Mouse (Mus musculus) T-helper 17 cell (primary cell): ENCODE data around the gene Tsga10.
"Not testable (repeated sequence)": the region's sequence is repeated elsewhere in the genome, so short reads cannot be mapped to it uniquely, and the experiment has no call there.

Experiments
- in situ Hi-C, 2 experiments: fragments of 300-600 bp; cut with MboI, MseI; formaldehyde crosslinking; loops; 1 replicate in 1 of 2; 2 replicates in 1 of 2; pipeline ENCODE4 v1.15.1; 2025; ENCODE audit warnings: high pct_unique_total_duplicates in 2 of 2

Gene Tsga10

DNA sequence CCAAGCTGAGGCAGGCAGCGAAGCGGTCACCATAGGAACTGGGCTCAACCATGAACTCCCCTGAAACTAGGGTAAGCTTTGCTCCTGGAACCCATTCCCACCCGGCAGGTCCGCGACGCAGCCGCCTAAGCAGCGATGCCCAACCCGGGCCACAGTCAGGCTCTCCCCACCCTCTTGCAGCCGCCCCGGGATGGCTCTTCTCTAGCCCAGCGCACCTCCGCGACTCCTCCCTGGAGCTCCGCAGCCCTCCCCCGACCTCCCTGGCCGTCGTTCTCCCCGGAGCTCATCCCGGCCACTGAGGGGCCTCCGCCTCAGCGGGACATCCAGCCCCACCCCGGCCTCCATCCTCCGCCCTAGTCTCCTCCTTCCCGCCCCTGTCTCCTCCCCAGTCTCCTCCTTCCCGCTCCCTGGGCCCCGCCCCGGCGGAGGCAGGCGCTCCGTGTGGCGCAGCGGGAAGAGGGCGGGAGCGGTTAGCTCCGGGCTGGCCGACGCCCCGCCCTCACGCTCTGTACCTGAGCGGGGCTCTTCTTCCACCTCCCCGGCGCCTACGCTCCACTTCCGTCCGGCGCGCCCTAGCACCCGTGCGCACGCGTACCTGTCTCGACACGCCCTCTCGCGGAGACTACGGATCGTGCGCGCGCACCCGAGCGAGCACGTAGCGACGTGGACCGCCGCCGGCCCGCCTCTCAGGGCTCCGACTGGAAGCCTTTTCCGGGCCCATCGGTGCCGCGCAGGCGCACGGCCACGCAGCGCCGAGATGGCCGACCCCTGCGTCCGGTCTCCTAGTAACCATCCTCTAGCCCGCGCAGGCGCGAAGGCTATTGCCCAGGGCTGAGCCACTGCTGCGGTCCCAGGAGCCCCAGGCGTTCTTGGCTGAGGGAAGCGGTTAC lies 1.5 kb downstream of the Tsga10 start:
- in situ Hi-C loops: loop anchor here (5.0 to 25.0 kb wide), 2 partner anchors 187 to 952 kb away; no protein-coding TSS in a partner anchor

DNA sequence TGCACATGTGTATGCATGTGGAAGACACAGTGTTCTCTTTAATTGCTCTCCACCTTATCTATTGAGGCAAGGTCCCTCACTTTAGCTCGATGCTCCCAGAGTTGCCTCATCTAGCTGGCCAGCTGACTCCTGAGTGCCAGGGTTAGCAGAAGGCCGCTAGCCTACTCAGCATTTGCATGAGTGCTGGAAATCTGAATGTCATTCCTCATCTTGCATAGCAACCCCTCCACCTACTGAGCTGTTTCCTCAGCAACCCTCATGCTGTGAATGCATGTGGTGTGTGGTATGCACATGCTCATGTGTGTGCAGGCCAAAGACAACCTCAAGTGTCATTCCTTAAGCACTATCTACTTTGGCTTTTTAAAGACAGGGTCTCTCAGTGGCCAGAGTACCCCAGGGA lies 15.5 kb downstream of the Tsga10 start:
- in situ Hi-C loops: loop anchor here in 1 of 2 experiments (25.0 kb wide), 1 partner anchor 938 kb away; no protein-coding TSS in a partner anchor

- in situ Hi-C loops: no loop called here
Measured at GRCm38 (mm10) chr1:37846878-37847277, 19.4 kb downstream of the Tsga10 start.

DNA sequence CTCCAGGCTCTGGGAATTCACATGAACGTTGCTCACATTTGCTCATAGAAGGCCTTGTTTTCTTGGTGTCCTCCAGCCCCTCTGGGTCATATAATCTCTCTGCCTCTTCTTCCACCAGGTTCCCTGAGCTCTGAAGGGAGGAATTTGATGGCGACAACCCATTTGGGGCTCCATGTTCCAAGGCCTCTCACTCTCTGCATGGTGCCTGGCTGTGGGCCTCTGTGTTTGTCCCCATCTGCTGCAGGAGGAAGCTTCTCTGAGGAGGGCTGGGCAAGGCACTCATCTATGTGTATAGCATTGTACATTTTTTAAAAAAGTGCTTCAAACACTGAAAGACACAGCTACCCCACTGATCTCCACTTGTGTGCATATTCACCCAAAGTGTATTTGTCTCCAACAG lies 34.5 kb downstream of the Tsga10 start:
- in situ Hi-C loops: no loop called here

- in situ Hi-C loops: not testable (repeated sequence)
Measured at GRCm38 (mm10) chr1:37802291-37802690, 63.9 kb downstream of the Tsga10 start.

GRCm38 (mm10) chr1:37800298-37800697 lies 65.9 kb downstream of the Tsga10 start:
- in situ Hi-C loops: no loop called here

DNA sequence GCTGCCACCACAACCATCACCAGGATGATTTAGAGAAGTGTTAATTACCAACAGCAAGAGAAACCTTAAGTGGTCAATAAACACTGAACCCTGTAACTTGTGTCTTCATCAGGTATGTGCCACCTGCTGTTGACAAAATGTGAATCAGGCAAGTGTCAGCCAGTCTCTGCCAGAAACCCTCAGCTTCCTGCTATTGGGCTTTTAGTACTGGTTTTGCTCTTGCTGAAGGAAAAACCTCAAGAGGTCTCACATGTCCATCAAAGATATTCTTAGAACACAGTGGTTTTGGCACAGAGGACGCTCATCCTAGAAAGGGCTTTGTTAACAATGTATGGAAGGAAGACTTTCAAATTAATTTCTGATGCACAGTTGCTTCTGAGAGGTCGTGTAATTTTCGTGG lies 66.7 kb downstream of the Tsga10 start:
- in situ Hi-C loops: no loop called here

GRCm38 (mm10) chr1:37759407-37759806 lies 106.8 kb downstream of the Tsga10 start:
- in situ Hi-C loops: no loop called here

DNA sequence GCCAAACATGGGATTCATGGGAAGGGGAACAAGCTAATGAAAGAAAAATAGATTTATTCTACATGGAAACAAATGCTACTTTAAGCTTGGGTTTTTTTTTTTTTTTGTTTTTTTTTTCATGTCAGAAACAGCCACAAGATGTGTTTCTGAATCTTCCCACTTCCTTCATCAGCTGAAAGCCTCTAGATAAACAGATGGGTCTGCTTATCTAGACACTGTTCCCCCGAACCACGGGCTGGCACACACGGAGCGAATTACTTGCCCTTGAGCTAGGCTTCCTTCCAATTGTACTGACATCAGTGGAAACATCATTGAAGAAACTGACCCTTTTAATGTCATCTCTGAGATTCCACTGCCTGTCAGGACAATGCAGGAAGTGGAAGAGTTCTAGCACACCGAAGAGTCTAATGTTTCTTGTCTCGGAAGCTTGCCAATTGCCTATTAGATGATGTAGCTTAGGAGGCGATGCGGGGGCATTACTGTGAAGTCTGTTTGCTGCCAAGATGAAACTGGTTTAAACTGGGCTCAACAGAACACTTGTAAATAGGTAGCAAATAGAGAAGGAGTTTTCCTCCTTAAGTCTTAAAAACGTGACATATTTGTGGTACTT lies 121.5 kb downstream of the Tsga10 start:
- in situ Hi-C loops: loop anchor here in 1 of 2 experiments (25.0 kb wide), 1 partner anchor 1657 kb away; no protein-coding TSS in a partner anchor

GRCm38 (mm10) chr1:37742602-37743270 lies 123.5 kb downstream of the Tsga10 start:
- in situ Hi-C loops: loop anchor here in 1 of 2 experiments (25.0 kb wide), 1 partner anchor 1655 kb away; no protein-coding TSS in a partner anchor

DNA sequence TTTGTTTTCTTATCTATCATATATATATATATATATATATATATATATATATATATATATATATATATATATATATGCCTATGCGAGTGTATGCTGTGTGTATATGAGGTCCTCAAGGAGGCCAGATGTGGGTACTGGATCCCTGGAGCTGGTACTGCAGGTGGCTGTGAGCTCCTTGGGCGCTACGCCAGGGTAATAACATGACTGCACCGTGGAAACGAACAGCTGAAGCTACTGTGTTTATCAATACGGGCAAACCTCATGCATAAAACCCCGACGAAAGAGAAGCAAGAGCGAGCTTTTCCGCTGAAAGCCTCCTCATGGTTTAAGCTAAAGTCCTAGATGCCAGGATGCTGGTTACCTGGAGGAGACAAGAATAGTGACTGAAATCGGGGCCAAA lies 124.1 kb downstream of the Tsga10 start:
- in situ Hi-C loops: loop anchor here in 1 of 2 experiments (25.0 kb wide), 1 partner anchor 1655 kb away; no protein-coding TSS in a partner anchor

DNA sequence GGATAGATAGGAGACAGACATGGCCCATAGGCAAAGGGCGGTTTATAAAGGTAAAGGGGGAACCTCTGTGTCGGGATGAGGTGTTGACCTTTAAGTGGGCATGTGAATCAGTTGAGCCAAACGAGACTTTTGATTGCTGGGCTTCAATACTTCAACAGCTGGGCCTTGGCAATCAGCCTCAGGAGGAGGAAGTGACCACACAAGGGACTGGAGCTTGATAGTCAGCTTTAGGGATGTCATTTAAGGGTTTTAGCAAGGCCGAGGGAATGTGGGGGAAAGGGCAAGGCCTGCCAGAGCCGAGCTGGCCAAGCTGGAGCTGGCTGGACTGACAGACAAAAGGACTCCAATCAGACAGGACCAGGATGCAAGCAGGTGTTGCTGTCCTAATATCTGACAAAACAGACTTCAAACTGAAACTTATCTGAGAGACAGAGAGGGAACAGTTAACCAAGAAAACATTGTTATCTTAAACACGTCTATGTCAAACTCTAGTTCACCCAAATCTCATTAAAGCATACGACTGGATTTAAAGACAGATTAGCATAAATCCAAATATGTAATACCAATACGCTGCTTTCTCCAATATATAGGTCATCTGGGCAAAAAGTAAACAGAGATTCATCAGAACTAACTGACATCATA lies 125.9 kb downstream of the Tsga10 start:
- in situ Hi-C loops: loop anchor here in 1 of 2 experiments (25.0 kb wide), 1 partner anchor 1653 kb away; no protein-coding TSS in a partner anchor

- in situ Hi-C loops: loop anchor here in 1 of 2 experiments (25.0 kb wide), 1 partner anchor 1652 kb away; no protein-coding TSS in a partner anchor
Measured at GRCm38 (mm10) chr1:37738895-37739294, 127.3 kb downstream of the Tsga10 start.

DNA sequence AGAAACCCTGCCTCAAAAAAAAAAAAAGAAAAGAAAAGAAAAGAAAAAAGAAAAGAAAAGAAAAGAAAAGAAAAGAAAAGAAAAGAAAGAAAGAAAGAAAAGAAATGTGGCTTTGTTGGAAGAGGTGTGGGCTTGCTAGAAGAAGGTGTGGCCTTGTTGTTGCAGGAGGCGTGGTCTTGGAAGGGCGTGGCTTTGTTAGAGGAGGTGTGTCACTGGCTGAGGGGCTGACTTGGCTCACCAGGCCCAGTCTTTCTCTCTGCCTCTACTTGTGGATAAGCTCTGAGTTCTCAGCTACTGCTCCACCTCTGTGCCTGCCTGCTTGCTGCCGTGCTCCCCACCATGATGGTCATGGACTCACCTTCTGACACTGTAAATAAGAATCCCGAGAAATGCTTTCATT lies 129.2 kb downstream of the Tsga10 start:
- in situ Hi-C loops: loop anchor here in 1 of 2 experiments (25.0 kb wide), 1 partner anchor 1650 kb away; no protein-coding TSS in a partner anchor

- in situ Hi-C loops: loop anchor here in 1 of 2 experiments (25.0 kb wide), 1 partner anchor 1649 kb away; no protein-coding TSS in a partner anchor
Measured at GRCm38 (mm10) chr1:37735932-37736331, 130.3 kb downstream of the Tsga10 start.

- in situ Hi-C loops: loop anchor here in 1 of 2 experiments (25.0 kb wide), 1 partner anchor 1648 kb away; no protein-coding TSS in a partner anchor
Measured at GRCm38 (mm10) chr1:37734841-37735240, 131.4 kb downstream of the Tsga10 start.

GRCm38 (mm10) chr1:37729353-37729752 lies 136.9 kb downstream of the Tsga10 start:
- in situ Hi-C loops: loop anchor here in 1 of 2 experiments (25.0 kb wide), 1 partner anchor 1642 kb away; no protein-coding TSS in a partner anchor

DNA sequence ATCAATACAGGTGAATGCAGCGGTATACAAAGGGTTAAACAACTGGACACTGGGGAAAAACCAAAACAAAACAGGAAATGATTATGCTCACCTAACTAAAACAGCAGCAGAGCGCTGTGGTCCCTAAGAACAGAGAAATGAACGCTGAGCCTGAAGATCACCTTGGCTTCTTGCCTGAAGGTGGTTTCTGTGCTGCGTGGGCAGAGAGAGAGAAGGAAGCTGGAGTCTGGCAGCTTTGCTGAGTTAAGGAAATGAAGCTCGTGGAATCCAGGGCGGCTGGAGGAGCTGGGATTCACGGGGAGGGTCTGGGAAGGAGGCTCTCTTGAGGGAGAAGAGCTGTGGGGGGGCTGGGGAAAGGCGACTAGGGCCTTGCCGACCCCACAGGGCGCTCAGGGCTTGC lies 138.2 kb downstream of the Tsga10 start:
- in situ Hi-C loops: loop anchor here in 1 of 2 experiments (25.0 kb wide), 1 partner anchor 1641 kb away; no protein-coding TSS in a partner anchor

GRCm38 (mm10) chr1:37727186-37727585 lies 139.0 kb downstream of the Tsga10 start:
- in situ Hi-C loops: loop anchor here in 1 of 2 experiments (25.0 kb wide), 1 partner anchor 1640 kb away; no protein-coding TSS in a partner anchor

DNA sequence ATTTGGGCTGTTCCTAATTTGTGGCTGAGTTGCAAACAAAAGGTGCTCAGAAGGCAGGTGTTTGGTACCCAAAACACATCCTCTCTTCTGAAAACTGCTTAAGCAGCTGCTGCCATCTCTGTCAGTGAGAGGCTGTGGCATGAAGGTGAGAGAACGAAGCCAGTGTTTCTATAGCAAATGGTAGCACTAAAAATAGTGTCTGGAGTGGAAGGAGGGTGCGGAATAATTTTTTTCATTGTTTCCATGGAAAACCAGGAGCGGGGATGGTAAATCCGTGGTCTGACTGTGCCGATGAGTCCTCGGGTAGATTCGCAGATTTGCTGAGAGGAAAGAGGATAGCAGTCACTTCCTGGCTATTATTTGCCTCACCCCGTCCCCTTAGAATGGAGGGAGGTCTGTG lies 139.8 kb downstream of the Tsga10 start:
- in situ Hi-C loops: loop anchor here in 1 of 2 experiments (25.0 kb wide), 1 partner anchor 1639 kb away; no protein-coding TSS in a partner anchor
